Mouse (Mus musculus): ENCODE data around the gene Gm10720.
"Not testable (repeated sequence)": the region's sequence is repeated elsewhere in the genome, so short reads cannot be mapped to it uniquely, and the experiment has no call there.

Gm10720 gene

DNA sequence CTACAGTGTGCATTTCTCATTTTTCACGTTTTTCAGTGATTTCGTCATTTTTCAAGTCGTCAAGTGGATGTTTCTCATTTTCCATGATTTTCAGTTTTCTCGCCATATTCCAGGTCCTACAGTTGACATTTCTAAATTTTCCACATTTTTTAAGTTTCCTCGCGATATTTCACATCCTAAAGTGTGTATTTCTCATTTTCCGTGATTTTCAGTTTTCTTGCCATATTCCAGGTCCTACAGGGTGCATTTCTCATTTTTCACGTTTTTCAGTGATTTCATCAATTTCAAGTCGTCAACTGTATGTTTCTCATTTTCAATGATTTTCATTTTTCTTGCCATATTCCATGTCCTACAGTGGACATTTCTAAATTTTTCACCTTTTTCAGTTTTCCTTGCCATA lies at the start of gene Gm10720:
Gene Gm10720, plus strand, starts transcription at position 301 of the 400 bp plus-strand sequence.
- not testable (repeated sequence) for DNase-seq (ENCODE audit: low spot score in 2 of 2)

DNA sequence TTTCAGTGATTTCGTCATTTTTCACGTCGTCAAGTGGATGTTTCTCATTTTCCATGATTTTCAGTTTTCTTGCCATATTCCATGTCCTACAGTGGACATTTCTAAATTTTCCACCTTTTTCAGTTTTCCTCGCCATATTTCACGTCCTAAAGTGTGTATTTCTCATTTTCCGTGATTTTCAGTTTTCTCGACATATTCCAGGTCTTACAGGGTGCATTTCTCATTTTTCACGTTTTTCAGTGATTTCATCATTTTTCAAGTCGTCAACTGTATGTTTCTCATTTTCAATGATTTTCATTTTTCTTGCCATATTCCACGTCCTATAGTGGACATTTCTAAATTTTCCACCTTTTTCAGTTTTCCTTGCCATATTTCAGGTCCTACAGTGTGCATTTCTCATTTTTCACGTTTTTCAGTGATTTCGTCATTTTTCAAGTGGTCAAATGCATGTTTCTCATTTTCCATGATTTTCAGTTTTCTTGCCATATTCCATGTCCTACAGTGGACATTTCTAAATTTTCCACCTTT lies 14.9 kb upstream of the Gm10720 start, which contains the start of gene Gm10722:
Gene Gm10722, plus strand, starts transcription at position 478 of the 528 bp plus-strand sequence.
- peak; percentile 4 to 34 for DNase-seq (ENCODE audit: low spot score in 2 of 2)

DNA sequence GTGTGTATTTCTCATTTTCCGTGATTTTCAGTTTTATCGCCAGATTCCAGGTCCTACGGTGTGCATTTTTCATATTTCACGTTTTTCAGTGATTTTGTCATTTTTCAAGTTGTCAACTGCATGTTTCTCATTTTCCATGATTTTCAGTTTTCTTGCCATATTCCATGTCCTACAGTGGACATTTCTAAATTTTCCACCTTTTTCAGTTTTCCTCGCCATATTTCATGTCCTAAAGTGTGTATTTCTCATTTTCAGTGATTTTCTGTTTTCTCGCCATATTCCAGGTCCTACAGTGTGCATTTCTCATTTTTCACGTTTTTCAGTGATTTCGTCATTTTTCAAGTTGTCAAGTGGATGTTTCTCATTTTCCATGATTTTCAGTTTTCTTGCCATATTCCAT lies 14.4 kb upstream of the Gm10720 start:
- DNase-seq (ENCODE audit: low spot score in 2 of 2) = peak; percentile 3 to 31

DNA sequence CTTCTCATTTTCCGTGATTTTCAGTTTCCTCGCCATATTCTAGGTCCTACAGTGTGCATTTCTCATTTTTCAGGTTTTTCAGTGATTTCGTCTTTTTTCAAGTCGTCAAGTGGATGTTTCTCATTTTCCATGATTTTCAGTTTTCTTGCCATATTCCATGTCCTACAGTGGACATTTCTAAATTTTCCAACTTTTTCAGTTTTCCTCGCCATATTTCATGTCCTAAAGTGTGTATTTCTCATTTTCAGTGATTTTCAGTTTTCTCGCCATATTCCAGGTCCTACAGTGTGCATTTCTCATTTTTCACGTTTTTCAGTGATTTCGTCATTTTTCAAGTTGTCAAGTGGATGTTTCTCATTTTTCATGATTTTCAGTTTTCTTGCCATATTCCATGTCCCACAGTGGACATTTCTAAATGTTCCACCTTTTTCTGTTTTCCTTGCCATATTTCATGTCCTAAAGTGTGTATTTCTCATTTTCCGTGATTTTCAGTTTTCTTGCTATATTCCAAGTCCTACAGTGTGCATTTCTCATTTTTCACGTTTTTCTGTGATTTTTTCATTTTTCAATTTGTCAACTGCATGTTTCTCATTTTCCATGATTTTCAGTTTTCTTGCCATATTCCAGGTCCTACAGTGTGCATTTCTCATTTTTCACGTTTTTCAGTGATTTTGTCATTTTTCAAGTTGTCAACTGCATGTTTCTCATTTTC lies 13.3 kb upstream of the Gm10720 start:
- DNase-seq (ENCODE audit: low spot score in 2 of 2) = peak; percentile 98 to 100

DNA sequence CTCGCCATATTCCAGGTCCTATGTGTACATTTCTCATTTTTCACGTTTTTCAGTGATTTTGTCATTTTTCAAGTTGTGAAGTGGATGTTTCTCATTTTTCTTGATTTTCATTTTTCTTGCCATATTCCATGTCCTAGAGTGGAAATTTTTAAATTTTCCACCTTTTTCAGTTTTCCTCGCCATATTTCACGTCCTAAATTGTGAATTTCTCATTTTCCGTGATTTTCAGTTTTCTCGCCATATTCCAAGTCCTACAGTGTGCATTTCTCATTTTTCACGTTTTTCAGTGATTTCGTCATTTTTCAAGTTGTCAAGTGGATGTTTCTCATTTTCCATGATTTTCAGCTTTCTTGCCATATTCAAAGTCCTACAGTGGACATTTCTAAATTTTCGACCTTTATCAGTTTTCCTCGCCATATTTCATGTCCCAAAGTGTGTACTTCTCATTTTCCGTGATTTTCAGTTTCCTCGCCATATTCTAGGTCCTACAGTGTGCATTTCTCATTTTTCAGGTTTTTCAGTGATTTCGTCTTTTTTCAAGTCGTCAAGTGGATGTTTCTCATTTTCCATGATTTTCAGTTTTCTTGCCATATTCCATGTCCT lies 12.6 kb upstream of the Gm10720 start, which contains the start of gene Gm11168:
Gene Gm11168, plus strand, starts transcription at position 553 of the 603 bp plus-strand sequence.
- DNase-seq (ENCODE audit: low spot score in 2 of 2) = not testable (repeated sequence)

DNA sequence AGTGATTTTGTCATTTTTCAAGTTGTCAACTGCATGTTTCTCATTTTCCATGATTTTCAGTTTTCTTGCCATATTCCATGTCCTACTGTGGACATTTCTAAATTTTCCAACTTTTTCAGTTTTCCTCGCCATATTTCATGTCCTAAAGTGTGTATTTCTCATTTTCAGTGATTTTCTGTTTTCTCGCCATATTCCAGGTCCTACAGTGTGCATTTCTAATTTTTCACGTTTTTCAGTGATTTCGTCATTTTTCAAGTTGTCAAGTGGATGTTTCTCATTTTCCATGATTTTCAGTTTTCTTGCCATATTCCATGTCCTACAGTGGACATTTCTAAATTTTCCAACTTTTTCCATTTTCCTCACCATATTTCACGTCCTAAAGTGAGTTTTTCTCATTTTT lies 9.3 kb upstream of the Gm10720 start:
- not testable (repeated sequence) for DNase-seq (ENCODE audit: low spot score in 2 of 2)

DNA sequence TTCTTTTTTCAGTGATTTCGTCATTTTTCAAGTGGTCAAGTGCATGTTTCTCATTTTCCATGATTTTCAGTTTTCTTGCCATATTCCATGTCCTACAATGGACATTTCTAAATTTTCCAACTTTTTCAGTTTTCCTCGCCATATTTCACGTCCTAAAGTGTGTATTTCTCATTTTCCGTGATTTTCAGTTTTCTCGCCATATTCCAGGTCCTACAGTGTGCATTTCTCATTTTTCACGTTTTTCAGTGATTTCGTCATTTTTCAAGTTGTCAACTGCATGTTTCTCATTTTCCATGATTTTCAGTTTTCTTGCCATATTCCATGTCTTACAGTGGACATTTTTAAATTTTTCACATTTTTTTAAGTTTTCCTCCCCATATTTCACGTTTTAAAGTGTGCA lies 8.8 kb upstream of the Gm10720 start:
- DNase-seq (ENCODE audit: low spot score in 2 of 2) = peak; percentile 90 to 100

DNA sequence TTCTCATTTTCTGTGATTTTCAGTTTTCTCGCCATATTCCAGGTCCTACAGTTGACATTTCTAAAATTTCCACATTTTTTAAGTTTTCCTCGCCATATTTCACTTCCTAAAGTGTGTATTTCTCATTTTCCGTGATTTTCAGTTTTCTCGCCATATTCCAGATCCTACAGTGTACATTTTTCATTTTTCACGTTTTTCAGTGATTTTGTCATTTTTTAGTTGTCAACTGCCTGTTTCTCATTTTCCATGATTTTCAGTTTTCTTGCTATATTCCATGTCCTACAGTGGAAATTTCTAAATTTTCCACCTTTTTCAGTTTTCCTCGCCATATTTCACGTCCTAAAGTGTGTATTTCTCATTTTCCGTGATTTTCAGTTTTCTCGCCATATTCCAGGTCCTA lies 8.2 kb upstream of the Gm10720 start:
- not testable (repeated sequence) for DNase-seq (ENCODE audit: low spot score in 2 of 2)

DNA sequence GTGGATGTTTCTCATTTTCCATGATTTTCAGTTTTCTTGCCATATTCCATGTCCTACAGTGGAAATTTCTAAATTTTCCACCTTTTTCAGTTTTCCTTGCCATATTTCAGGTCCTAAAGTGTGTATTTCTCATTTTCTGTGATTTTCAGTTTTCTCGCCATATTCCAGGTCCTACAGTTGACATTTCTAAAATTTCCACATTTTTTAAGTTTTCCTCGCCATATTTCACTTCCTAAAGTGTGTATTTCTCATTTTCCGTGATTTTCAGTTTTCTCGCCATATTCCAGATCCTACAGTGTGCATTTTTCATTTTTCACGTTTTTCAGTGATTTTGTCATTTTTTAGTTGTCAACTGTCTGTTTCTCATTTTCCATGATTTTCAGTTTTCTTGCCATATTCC lies 6.1 kb upstream of the Gm10720 start:
- DNase-seq (ENCODE audit: low spot score in 2 of 2) = not testable (repeated sequence)

DNA sequence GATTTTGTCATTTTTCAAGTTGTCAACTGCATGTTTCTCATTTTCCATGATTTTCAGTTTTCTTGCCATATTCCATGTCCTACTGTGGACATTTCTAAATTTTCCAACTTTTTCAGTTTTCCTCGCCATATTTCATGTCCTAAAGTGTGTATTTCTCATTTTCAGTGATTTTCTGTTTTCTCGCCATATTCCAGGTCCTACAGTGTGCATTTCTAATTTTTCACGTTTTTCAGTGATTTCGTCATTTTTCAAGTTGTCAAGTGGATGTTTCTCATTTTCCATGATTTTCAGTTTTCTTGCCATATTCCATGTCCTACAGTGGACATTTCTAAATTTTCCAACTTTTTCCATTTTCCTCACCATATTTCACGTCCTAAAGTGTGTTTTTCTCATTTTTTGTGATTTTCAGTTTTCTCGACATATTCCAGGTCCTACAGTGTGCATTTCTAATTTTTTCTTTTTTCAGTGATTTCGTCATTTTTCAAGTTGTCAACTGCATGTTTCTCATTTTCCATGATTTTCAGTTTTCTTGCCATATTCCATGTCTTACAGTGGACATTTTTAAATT lies 3.3 kb upstream of the Gm10720 start:
- DNase-seq (ENCODE audit: low spot score in 2 of 2) = not testable (repeated sequence)

DNA sequence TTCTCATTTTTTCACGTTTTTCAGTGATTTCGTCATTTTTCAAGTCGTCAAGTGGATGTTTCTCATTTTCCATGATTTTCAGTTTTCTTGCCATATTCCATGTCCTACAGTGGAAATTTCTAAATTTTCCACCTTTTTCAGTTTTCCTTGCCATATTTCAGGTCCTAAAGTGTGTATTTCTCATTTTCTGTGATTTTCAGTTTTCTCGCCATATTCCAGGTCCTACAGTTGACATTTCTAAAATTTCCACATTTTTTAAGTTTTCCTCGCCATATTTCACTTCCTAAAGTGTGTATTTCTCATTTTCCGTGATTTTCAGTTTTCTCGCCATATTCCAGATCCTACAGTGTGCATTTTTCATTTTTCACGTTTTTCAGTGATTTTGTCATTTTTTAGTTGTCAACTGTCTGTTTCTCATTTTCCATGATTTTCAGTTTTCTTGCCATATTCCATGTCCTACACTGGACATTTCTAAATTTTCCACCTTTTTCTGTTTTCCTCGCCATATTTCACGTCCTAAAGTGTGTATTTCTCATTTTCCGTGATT lies 2.6 kb upstream of the Gm10720 start, which contains the start of gene Gm10721:
Gene Gm10721, plus strand, starts transcription at position 408 of the 547 bp plus-strand sequence.
- not testable (repeated sequence) for DNase-seq (ENCODE audit: low spot score in 2 of 2)

DNA sequence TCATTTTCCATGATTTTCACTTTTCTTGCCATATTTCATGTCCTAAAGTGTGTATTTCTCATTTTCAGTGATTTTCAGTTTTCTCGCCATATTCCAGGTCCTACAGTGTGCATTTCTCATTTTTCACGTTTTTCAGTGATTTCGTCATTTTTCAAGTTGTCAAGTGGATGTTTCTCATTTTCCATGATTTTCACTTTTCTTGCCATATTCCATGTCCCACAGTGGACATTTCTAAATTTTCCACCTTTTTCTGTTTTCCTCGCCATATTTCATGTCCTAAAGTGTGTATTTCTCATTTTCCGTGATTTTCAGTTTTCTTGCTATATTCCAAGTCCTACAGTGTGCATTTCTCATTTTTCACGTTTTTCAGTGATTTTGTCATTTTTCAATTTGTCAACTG lies 442 bp downstream of the Gm10720 start:
- DNase-seq (ENCODE audit: low spot score in 2 of 2) = not testable (repeated sequence)

DNA sequence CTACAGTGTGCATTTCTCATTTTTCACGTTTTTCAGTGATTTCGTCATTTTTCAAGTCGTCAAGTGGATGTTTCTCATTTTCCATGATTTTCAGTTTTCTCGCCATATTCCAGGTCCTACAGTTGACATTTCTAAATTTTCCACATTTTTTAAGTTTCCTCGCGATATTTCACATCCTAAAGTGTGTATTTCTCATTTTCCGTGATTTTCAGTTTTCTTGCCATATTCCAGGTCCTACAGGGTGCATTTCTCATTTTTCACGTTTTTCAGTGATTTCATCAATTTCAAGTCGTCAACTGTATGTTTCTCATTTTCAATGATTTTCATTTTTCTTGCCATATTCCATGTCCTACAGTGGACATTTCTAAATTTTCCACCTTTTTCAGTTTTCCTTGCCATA lies 1.7 kb downstream of the Gm10720 start, which contains the start of gene Gm10719:
Gene Gm10719, plus strand, starts transcription at position 301 of the 400 bp plus-strand sequence.
- not testable (repeated sequence) for DNase-seq (ENCODE audit: low spot score in 2 of 2)

DNA sequence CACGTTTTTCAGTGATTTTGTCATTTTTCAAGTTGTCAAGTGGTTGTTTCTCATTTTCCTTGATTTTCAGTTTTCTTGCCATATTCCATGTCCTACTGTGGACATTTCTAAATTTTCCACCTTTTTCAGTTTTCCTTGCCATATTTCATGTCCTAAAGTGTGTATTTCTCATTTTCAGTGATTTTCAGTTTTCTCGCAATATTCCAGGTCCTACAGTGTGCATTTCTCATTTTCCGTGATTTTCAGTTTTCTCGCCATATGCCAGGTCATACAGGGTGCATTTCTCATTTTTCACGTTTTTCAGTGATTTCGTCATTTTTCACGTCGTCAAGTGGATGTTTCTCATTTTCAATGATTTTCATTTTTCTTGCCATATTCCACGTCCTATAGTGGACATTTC lies 3.5 kb downstream of the Gm10720 start:
- DNase-seq (ENCODE audit: low spot score in 2 of 2) = peak; percentile 82 to 93

DNA sequence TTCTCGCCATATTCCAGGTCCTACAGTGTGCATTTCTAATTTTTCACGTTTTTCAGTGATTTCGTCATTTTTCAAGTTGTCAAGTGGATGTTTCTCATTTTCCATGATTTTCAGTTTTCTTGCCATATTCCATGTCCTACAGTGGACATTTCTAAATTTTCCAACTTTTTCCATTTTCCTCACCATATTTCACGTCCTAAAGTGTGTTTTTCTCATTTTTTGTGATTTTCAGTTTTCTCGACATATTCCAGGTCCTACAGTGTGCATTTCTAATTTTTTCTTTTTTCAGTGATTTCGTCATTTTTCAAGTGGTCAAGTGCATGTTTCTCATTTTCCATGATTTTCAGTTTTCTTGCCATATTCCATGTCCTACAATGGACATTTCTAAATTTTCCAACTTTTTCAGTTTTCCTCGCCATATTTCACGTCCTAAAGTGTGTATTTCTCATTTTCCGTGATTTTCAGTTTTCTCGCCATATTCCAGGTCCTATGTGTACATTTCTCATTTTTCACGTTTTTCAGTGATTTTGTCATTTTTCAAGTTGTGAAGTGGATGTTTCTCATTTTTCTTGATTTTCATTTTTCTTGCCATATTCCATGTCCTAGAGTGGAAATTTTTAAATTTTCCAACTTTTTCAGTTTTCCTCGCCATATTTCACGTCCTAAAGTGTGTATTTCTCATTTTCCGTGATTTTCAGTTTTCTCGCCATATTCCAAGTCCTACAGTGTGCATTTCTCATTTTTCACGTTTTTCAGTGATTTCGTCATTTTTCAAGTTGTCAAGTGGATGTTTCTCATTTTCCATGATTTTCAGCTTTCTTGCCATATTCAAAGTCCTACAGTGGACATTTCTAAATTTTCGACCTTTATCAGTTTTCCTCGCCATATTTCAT lies 4.6 kb downstream of the Gm10720 start:
- peak; percentile 55 to 74 for DNase-seq (ENCODE audit: low spot score in 2 of 2)

DNA sequence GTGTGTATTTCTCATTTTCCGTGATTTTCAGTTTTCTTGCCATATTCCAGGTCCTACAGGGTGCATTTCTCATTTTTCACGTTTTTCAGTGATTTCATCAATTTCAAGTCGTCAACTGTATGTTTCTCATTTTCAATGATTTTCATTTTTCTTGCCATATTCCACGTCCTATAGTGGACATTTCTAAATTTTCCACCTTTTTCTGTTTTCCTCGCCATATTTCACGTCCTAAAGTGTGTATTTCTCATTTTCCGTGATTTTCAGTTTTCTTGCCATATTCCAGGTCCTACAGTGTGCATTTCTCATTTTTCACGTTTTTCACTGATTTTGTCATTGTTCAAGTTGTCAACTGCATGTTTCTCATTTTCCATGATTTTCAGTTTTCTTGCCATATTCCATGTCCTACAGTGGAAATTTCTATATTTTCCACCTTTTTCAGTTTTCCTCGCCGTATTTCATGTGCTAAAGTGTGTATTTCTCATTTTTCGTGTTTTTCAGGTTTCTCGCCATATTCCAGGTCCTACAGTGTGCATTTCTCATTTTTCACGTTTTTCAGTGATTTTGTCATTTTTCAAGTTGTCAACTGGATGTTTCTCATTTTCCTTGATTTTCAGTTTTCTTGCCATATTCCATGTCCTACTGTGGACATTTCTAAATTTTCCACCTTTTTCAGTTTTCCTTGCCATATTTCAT lies 7.0 kb downstream of the Gm10720 start:
- DNase-seq (ENCODE audit: low spot score in 2 of 2) = peak; percentile 60 to 78

DNA sequence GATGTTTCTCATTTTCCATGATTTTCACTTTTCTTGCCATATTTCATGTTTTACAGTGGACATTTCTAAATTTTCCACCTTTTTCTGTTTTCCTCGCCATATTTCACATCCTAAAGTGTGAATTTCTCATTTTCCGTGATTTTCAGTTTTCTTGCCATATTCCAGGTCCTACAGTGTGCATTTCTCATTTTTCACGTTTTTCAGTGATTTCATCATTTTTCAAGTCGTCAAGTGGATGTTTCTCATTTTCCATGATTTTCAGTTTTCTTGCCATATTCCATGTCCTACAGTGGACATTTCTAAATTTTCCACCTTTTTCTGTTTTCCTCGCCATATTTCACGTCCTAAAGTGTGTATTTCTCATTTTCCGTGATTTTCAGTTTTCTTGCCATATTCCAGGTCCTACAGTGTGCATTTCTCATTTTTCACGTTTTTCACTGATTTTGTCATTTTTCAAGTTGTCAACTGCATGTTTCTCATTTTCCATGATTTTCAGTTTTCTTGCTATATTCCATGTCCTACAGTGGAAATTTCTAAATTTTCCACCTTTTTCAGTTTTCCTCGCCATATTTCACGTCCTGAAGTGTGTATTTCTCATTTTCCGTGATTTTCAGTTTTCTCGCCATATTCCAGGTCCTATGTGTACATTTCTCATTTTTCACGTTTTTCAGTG lies 8.0 kb downstream of the Gm10720 start, which contains the start of gene Gm10718:
Gene Gm10718, plus strand, starts transcription at position 236 of the 673 bp plus-strand sequence.
- DNase-seq (ENCODE audit: low spot score in 2 of 2) = peak; percentile 3 to 19

DNA sequence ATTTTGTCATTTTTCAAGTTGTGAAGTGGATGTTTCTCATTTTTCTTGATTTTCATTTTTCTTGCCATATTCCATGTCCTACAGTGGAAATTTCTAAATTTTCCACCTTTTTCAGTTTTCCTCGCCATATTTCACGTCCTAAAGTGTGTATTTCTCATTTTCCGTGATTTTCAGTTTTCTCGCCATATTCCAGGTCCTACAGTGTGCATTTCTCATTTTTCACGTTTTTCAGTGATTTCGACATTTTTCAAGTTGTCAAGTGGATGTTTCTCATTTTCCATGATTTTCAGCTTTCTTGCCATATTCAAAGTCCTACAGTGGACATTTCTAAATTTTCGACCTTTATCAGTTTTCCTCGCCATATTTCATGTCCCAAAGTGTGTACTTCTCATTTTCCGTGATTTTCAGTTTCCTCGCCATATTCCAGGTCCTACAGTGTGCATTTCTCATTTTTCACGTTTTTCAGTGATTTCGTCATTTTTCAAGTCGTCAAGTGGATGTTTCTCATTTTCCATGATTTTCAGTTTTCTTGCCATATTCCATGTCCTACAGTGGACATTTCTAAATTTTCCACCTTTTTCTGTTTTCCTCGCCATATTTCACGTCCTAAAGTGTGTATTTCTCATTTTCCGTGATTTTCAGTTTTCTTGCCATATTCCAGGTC lies 8.7 kb downstream of the Gm10720 start:
- peak; percentile 73 to 85 for DNase-seq (ENCODE audit: low spot score in 2 of 2)

DNA sequence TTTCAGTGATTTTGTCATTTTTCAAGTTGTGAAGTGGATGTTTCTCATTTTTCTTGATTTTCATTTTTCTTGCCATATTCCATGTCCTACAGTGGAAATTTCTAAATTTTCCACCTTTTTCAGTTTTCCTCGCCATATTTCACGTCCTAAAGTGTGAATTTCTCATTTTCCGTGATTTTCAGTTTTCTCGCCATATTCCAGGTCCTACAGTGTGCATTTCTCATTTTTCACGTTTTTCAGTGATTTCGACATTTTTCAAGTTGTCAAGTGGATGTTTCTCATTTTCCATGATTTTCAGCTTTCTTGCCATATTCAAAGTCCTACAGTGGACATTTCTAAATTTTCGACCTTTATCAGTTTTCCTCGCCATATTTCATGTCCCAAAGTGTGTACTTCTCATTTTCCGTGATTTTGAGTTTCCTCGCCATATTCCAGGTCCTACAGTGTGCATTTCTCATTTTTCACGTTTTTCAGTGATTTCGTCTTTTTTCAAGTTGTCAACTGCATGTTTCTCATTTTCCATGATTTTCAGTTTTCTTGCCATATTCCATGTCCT lies 9.5 kb downstream of the Gm10720 start, which contains the start of gene Gm10717:
Gene Gm10717, plus strand, starts transcription at position 506 of the 556 bp plus-strand sequence.
- peak; percentile 51 to 53 for DNase-seq (ENCODE audit: low spot score in 2 of 2)
